Mouse (Mus musculus) gastrocnemius, postnatal 10 days (tissue): ENCODE measurements at regions not wholly inside any gene's neighbourhood (a gene's known extent, or its start where the extent isn't known, plus 50 kb on each side); places are given as distances from the start of the nearest gene placed in this dataset.
A peak's percentile ranks its signal among the peaks of the same experiment; 100 is the strongest.

Source experiments
- DNase-seq: peaks from one replicate; pipeline ENCODE4 v3.0.0; 2021; ENCODE audit warnings: mixed read lengths

DNA sequence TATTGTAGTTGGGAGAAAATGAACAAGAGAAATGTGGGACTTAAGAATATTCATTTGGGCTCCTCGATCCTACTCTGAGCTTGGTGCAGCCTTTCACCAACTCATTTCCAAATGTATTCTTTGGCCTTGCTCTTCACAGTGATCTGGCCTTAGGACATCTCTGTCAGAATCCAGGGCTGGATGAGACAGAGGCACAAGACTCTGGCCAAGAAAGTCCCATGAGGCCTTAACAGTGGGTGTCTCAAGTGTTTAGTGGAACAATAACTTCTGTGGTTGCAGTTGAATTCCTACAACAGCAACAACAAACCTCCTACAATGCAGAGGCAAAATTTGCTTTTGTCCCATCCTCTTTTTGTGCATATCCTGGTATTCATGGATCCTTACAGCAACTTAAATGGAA lies 589.2 kb upstream of the Gm26657 start:
- no peak for DNase-seq

DNA sequence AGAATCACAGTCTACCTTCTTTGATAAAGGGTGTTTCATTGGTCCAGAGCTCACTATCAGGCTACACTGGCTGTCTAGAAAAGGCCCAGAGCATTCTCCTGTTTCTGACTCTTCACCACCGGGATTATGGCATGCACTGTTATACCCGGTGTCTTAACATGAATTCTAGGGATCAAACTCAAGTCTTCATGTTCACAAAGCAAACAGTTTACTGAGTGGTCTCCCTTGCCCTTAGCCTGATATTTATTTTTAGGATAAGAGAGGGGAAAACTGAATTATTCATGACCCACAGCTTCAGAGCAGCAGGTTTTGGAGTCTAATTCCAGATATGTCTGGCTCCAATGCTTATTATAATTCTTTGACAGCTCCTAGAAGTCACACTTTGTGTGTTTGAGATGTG lies 596.0 kb upstream of the Gm26657 start:
- DNase-seq, result no peak

DNA sequence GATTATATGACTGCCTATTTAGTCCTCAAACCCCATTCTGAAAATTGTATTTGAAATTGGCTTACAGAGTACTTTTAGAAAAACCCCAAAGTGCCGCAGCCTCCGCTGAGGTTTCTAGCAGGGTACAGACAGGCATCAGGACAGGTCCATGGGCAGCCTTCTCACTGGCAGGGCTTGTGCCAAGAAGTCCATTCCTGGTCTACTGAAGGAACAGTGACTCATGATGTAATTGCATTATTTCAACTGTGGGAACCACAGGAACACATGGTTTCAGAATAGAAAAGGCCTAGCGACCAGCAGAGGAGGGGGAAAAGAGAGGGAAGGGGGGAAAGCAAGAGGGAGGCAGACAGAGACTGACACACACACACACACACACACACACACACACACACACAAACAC lies 603.0 kb upstream of the Gm26657 start:
- no peak for DNase-seq

DNA sequence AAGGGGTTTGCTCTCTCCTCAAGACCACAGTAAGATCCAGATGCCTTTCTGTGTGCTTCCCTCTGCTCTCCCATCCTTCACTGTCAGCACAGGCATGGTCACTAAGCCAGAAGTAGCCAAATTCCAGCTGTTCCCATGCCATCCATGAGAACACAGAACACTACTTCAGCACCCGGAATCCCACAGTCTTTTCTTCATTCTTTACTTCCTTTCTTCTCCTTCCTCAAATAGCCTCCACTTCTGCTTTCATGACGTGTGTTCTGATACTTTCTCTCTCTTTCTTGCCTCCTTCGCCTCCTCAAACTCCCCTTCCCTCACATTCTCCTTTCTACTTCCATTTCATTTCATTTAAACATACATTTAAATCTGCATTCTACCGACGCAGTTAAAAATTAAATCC lies 602.1 kb upstream of the Klf4 start:
- DNase-seq, result no peak

DNA sequence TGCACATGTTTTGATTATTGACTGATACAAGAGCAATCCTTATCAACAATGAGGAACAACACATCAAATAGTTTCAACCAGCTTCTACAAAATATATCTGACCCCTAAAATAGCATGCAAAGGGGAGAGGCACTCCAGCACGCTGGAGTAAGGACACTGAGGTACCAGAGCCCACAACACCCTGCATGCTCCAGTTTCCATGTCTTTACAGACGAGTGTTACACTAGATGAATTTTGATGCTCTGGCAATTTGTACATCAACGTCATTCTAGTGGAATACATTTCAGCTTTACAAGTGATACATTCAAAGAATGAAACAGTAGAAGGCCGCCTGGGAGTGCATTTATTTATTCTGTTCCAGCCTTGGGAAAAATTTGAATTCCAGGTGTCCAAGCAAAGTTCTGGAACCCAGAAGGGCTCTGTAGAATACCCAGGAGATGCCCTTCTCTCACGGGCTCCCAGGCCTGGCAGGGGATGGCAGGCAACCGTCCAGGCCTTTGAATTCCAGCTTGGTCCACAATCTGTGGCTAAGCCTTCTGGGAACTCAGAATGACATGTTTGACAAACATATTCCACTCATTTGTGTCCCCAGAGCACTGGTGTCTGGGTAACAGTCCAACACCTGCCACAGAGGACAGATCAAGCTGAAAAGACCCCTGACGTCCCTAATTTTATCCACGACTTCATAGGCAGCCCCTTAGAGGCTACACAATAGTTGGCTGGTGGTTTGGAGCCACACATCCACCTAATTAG lies 595.6 kb upstream of the Klf4 start:
- DNase-seq, result no peak

DNA sequence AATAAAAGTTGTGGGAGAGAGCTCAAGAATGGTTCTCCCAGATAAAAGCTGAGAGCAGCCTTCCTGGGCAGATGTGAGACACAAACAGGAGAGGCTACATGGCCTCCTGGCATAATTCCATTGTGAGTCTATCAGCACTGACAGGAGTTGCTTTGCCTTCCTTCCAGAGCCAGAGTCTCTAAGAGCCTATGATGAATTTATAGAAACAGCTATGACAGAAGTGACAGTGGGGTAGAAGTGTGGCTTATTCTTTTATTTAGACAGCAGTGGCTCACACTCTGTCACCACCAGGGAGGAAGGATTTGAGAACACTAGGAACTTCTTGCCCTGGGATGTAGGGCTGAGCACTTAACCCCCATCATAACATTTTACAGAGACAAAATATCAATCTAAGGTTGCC lies 592.2 kb upstream of the Klf4 start:
- no peak for DNase-seq

DNA sequence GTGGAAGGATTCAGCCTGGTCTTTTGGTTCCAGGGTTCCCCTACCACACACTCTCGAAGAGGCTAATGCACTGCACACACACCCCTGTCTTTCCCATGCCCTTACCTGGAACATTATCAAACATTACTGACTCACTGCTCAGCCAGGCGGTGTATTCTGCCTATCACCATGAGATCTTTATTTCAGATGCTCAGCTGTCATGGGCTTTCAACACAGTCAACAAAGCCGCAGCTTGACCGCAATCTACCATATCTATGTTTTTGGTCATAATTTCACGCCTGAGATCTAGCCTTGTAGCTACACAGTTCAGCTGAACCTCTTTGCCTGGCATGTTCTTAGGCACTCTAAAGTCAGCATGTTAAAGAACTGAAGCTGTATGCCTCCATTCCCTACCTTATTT lies 589.9 kb upstream of the Klf4 start:
- DNase-seq, result no peak

DNA sequence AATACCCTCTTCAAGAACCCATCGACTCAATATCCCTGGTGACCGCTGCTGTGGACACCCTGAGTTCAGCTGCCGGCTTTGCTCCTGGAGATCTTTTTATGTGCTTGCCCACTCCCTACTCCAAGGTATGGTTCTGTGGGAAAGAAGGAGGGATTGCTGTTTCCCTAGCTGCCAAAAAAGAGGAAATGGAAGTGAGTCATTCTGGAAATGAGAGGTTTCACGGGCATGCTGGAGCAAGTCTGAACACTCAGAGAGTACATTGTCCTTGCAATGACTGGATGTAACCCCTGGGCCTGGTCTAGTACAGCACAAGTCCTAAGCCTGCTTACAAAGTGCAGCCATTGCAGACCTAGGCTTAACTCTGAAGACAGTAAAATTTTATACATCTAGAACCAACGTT lies 589.4 kb upstream of the Klf4 start:
- DNase-seq, result no peak

DNA sequence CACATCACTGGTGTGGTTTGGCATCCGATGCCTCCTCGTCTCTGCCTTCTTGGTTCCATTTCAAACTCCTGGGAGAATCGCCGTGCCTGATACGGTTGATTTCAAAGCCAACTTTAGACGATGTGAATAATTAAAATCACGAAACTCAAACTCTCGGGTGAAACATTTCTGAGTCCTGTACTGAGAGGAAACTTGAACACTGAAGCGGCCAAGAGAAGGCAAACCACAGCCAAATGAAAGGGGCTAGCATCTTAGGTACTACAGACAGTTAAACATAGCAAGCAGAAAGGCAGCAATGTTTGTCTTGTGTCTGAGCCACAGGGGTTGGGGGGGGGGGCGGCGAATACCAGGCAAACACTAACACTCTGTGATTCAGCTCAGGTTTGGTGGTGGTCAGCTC lies 588.1 kb upstream of the Klf4 start:
- DNase-seq, result no peak

DNA sequence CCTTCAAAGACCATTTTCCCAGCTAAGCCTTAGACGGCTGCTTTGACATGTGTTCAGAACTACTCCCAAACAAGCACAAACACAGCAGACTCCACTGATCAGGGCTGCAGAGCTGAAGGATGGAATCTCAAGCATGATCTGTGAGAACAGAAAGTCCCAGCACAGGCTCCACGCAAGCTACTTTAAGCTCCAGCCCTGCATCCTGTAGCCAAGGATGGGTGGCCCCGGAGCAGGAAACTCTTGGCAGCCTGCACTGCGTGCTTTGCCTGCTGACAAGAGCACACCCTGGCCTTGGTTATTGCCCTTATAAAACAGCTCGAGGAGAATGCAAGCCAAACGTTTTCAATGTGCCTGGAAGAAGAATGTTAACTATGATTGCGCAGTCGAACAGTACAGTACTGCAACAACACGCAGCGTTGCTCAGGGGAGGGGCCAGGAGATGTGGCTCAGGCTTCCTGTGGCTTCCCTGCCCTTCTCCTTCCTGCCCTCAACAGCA lies 581.5 kb upstream of the Klf4 start:
- DNase-seq, result peak; percentile 69

DNA sequence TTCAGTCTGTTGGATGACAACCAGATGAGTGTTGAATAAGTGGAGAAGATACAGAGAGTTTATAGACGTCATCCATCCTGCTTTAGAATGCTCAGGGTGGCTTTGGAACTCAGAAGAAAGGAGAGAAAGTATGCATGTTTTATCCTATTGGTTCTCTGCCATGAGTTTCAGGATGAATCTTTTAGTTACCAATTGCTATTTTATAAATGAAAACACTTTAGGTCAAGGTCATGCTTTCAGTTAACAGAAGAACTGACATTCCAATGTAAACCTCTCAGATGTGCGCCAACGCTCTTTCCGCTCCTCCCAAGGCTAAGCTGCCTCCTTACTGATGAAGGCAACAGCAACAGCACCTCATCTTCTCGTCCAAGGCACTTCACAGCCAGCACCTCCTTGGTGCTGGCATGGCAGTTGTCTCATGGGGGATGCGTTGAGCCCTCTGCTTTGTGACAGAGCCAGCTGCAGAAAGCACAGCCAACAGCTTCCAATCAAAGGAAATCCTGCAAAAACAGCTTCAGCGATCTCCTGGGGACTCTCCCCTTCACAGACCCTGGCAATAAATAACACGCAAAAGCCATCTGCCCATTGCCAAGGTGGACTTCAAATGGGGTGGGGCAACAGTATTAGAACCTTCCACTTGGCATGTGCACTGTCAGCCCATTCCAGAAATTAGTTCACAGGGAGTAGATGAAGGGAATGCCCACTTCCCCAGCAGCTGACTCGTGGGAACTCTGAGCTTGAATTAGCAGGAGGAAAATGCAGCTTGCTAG lies 580.9 kb upstream of the Klf4 start:
- peak; percentile 8 for DNase-seq

DNA sequence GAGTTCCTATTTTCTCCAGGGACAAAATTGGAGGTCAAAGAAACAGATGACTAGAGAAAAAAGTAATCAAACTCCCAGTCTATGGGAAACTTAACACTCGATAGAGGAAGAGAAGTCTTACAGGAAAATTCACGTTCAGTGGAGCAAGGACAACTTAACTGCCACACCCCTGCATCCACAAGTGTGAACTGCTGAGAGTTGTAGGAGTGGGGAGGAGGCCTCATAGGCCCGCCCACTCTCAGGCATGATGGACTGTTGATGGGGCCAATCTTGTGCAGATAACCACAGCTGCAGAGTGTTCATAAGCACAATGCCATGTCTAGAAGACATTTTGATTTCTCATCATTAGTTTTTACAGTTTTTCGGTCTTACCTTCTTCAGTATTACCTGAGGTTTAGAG lies 574.7 kb upstream of the Klf4 start:
- no peak for DNase-seq

DNA sequence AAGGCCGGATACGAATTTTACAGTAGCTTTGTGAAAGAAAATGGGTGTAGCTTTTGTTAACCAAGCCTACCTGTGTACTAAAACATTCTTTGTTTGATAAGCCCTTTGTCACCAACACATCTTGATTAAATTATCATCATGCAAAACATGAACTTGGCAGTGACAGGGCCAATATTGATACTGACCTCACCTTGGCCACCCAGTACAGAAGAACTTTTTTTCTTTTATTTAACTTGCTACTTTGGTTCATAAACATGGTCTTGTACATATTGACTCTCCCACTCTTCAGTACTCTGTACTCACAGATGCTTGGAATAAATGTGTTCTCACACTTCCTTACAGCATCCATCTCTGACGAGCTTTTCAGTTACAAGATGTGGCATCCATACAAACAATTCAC lies 570.0 kb upstream of the Klf4 start:
- no peak for DNase-seq

DNA sequence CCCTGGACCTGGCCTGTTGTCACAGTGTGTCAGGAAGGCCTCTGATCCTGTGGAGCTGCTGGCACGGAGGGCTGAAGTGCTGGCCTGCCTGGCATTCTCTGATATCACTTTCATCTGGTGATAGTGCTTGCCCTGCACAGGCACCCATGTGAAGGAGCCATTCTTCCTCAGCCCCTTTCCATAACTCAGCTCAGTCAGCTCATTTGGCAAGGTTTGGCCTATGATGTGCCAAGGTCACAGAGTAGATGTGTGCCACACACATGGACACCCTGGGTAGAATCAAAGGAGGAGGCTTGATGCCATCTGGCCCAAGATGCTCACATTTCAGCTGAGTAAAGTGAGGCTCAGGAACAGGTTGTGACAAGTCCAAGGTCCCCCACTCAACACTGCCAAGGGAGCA lies 558.5 kb upstream of the Klf4 start:
- DNase-seq, result peak; percentile 24

DNA sequence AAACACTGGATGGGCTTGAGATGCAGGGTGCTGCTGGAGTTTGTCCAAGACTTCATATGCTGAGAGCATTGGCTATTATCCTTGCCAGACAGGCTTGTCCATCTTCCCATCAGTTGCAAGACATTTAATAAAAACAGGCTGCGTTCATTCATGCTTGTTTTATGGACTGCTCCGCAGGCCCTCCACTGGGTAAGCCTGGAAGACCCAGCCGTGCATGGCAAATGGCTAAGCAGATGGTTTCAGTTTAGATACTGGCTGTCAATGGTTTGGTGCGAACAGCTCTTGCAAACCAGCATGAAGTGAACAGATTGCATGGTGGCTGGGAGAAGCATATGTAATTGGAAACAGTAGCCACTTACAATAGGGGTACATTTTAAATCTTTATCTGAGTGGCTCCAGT lies 556.4 kb upstream of the Klf4 start:
- DNase-seq, result no peak

DNA sequence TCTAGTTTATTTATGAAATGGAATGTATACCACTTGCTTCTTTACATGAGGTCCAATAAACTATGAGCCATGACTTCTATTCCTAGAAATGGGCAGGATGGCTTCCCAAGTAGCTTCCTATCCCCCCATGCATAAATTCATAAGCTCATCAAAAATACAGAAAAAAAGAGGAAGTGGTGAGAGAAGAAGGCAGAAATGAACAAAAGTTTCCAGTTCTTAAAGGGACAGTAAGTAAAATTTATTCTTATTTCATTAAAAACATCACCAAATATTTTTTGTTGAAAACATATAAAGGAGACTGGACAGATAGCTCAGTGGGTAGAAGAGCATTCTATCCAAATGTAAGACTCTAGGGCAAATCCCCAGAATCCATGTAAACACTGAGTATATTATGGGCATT lies 554.0 kb upstream of the Klf4 start:
- DNase-seq, result no peak

DNA sequence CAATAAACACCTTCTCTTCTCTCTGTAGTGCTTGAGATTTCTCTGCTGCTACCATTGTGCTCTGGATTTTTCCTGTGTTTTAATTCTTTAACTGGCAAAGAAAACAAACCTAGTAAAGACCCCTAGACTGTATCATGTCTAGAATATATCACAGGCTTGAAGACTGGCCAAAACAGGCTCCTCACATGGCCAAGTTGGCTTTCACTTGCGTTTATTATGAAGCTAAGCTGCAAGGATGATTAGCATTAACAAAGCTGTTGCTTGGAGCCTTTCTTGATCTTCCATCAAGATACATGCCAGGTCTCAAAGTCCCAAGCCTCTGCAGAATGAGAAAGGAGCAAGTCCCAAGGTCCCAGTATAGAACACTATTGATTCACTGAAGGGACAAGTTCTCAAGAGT lies 551.9 kb upstream of the Klf4 start:
- no peak for DNase-seq

DNA sequence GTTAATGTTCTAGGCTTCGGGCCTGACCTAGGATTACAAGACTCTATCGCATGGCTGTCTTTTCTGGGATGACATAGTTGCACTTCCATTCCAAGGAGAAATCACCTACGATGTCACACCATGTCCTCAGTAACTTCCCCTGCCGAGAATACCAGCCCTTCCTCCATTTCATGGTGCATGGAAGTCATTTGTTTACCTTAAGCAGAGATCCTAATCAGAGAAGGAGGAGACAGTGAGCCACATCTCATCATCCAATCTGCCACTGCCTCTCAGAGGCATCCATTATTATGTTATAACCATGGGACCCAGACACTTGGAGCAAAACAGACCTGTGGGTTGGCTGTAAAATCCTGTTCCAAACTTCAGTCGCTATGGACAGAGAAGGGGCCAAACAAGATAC lies 550.1 kb upstream of the Klf4 start:
- no peak for DNase-seq

DNA sequence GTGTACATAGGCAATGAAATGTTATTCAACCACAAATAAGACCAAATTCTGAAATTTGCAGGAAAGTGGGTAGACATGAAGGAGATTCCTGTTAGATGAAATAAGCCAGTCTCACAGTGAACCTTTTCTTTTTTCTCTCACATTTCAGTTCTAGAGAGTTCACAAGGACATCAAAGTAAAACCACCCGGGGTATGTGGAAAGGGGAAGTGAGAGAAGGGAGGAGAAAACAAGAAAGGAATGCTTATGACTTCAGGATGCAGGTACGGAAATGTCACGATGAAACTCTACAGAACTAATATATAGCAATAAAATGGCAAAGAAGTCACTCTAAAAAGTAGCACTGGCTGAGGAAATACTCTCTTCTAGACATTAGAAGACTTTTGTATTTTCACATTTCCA lies 548.7 kb upstream of the Klf4 start:
- no peak for DNase-seq

DNA sequence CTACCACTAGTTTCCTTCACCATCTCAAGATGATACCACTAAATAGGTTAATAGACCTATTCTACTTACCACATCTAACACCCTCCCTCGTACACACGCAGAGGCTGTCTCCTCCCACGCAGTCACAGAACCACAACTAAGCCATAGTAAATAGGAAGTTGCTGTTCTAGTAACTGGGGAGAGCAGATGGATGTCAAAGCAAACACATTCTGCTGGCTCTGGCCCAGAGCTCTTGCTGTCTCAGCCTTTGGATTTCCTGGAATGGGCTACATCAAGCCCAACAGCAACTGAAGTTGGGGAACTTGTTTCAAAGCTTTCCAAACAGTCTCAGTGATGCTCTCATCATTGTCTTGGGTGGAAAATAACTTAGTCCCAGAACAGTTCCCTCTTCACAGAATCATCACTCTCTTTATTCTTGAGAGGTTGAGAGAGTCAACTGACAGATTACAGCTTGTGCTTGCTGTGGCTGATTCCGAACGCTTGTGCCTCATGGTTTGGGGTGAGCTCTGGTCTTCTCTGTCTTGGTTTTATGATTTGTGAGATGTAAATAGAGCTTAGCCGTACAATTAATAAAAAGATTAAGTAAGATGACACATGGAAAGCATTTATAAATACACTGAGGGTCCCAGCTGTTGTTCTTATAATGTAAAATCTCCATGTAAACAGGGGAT lies 538.5 kb upstream of the Klf4 start:
- peak; percentile 28 for DNase-seq

DNA sequence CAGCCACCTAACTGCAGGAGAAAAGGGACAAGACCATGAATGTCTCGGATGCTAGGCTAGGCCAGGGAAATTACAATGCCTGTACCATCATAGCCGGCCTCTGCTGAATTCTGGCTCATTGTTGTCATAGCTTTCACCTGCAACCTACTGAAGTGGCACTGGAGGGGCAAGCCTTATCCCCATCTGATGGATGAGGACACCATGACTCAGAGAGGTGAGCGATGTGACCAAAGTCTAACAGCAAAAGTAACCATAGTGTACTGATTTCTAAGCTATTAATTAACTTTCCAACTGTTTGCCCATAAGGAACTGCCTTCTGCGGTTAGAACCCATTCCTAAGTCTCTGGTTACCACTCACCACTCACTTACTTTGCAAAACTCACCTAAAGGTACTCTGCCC lies 536.6 kb upstream of the Klf4 start:
- no peak for DNase-seq

DNA sequence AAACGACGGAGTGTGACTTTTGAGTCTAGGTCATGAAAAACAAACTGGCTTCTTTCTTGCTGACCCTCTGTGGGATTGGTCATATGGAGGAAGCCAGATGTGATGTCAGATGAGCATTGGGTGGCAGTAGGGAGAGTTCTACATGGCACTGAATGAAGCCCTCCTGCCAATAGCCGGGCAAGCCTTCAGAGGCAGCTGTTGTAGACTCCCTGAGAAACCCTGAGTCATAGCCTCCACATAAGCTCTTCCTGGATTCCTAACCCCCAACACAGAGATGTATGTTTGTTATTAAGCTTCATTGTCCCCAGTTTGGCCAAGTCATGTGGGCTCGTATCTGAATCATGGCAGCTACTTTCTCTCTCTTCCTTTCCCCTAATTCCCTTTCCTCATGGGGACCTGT lies 532.4 kb upstream of the Klf4 start:
- DNase-seq, result no peak

DNA sequence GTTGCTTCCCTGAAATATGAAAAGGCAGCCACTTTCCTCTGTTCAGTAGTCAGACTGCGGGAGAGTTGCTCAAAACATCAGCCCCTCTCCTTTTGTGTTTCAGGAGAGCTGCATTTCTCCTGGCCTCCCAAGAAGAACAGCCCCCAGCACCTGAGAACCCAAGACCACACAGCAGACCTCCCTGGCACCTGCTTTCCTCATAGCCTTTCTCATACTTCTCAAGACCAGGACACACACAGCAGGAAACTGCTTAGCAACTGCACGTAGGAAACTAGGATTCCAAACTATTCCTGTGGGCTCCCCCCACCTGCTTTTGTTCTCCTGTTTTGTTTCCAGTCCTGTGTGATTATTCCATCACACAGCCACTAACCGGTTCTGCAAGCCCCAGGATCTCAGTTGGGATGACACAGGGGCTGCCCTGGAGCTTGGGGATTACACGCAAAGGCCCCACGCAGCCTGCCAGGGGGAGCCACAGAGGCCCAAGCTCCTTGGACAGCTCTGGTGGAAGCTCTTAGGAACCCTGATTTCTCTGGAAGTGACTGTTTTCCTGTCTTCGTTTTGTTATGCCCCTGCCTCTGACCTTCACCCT lies 519.6 kb upstream of the Klf4 start:
- DNase-seq, result no peak
